Mouse (Mus musculus) hindbrain, embryonic 15.5 days (tissue): Measurements from ENCODE around the gene Uvssa. TPM values are rescaled to one million over a fixed set of nuclear protein-coding genes. Genes with fewer than 3 reads are reported as not detected.

ENCODE experiments used
- ATAC-seq: fragments of 200-750 bp; cut with Nextera tagmentation; 2 replicates; pipeline ENCODE4 v1.8.0; 2017; ENCODE audit warnings: low read depth, moderate number of reproducible peaks, moderate TSS enrichment; ENCODE audit not compliant: low FRiP score
- H3K27ac ChIP-seq: fragments of 300-500 bp; sonication (generic); replicated peaks from 2 replicates; pipeline ENCODE4 v1.5.1; 2015; ENCODE audit warnings: mild to moderate bottlenecking, inconsistent platforms
- H3K27me3 ChIP-seq: fragments of 300-500 bp; sonication (generic); 2 replicates; pipeline ENCODE4 v1.6.1; 2015; ENCODE audit warnings: control low read depth, inconsistent platforms
- H3K36me3 ChIP-seq: fragments of 300-500 bp; sonication (generic); 2 replicates; pipeline ENCODE4 v1.6.1; 2015; ENCODE audit warnings: control low read depth, inconsistent platforms
- H3K4me1 ChIP-seq: fragments of 300-500 bp; sonication (generic); replicated peaks from 2 replicates; pipeline ENCODE4 v1.6.1; 2015; ENCODE audit warnings: control low read depth, inconsistent platforms
- H3K4me2 ChIP-seq: fragments of 300-500 bp; sonication (generic); 2 replicates; pipeline ENCODE4 v1.6.1; 2015; ENCODE audit warnings: moderate library complexity, mild to moderate bottlenecking, inconsistent platforms
- H3K4me3 ChIP-seq: fragments of 300-500 bp; sonication (generic); 2 replicates; pipeline ENCODE4 v1.5.1; 2015; ENCODE audit warnings: mild to moderate bottlenecking, inconsistent platforms
- H3K9ac ChIP-seq: fragments of 300-500 bp; sonication (generic); 2 replicates; pipeline ENCODE4 v1.6.1; 2015; ENCODE audit warnings: inconsistent platforms
- H3K9me3 ChIP-seq: fragments of 300-500 bp; sonication (generic); 2 replicates; pipeline ENCODE4 v1.6.1; 2016; ENCODE audit warnings: control low read depth, inconsistent platforms
- WGBS: fragments of 180-500 bp; shearing (Covaris S2); methylation state at CpG from one replicate; pipeline ENCODE4 v1.1.7; 2015; 5-methylcytosine and 5-hydroxymethylcytosine counted together
- polyA plus RNA-seq: library from polyadenylated mRNA; unstranded; fragments of >200 nt; fragmentation: Nextera tagmentation; extraction: Ambion mirVana; gene quantifications from 2 replicates; pipeline ENCODE4 v1.2.1, GENCODE M21; 2015

Gene Uvssa
- polyA plus RNA-seq, 1 experiment from 2014 or later: 7.0 TPM

DNA sequence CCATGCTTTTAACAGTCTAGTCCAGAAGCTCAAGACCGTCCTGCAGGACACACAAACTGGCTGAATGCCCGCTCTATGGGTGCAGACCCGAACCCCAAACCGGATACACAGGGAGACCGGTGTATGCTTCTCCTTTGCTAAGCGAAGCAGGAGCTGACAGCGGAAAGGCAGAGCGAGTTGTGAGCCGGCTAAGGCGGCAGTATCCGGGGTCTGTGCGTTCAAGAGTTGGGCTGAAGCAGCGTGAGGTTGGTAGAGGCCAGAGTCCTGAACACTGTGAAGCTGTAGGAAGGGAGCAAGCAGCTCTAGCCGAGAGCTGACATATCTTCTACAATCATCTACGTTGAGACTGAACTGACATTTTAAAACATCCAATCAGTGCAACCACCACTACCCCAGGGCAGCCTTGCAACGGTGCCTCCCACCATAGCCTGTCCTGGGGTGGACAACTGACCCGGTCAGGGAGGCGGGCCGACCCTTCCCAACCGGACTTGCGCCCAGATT, 498 bp upstream of the Uvssa start:
- peak overlapping the region; percentile 77 for H3K4me3 ChIP-seq
- peaks cover 11% of the 10 kb centered on the region for H3K36me3 ChIP-seq
- peak overlapping the region; percentile 96 for H3K27ac ChIP-seq
- peaks cover 13% of the 10 kb centered on the region for H3K4me1 ChIP-seq
- H3K27me3 ChIP-seq: no peaks in the 10 kb centered on the region
- H3K9ac ChIP-seq: peak overlapping the region; percentile 65
- under 1% methylated on average over 21 of the region's 21 CpGs for WGBS
- ATAC-seq: peak; percentile 47; the same call in 1 of the 2 replicates
- peak overlapping the region; percentile 93 for H3K4me2 ChIP-seq
- H3K9me3 ChIP-seq: no peaks in the 10 kb centered on the region

DNA sequence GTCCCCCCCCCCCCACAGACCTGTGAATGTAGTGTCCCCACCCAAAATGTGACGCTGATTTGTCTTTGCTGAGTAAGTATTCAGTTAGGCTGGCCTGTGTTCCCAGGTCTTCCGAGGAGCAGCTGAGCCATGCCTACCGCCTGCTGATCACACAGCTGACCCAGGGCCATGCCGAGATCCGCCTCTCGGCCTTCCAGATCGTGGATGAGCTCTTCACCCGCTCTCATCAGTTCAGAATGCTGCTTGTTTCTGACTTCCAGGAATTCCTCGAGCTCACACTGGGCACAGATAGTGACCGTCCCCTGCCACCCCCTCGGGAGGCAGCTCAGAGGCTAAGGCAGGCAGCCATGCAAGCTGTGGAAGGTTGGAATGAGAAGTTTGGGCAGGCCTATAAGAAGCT, 9.2 kb downstream of the Uvssa start:
- Histone ChIP-seq H3K4me2 (no peak overlapping the region), H3K27ac (no peak overlapping the region), H3K4me3 (no peak overlapping the region), H3K27me3 (no peaks in the 10 kb centered on the region), H3K9me3 (no peaks in the 10 kb centered on the region), H3K36me3 (peaks cover 11% of the 10 kb centered on the region; the same call in 1 of the 2 replicates), H3K9ac (no peak overlapping the region), H3K4me1 (no peaks in the 10 kb centered on the region)
- WGBS: 86% methylated on average over 11 of the region's 11 CpGs
- ATAC-seq: no peak

GRCm38 (mm10) chr5:33393803-33394202, 15.5 kb downstream of the Uvssa start:
- peaks cover 16% of the 10 kb centered on the region for H3K4me1 ChIP-seq
- peak; percentile 85 for ATAC-seq
- no peaks in the 10 kb centered on the region for H3K9me3 ChIP-seq
- no peak overlapping the region for H3K4me3 ChIP-seq
- H3K27ac ChIP-seq: no peak overlapping the region
- peaks cover 8% of the 10 kb centered on the region; the same call in 1 of the 2 replicates for H3K36me3 ChIP-seq
- no peak overlapping the region for H3K9ac ChIP-seq
- no peak overlapping the region for H3K4me2 ChIP-seq
- WGBS: 18% methylated on average over 7 of the region's 7 CpGs
- H3K27me3 ChIP-seq: no peaks in the 10 kb centered on the region

- no peak overlapping the region for H3K4me2 ChIP-seq
- no peaks in the 10 kb centered on the region for H3K36me3 ChIP-seq
- no peak overlapping the region for H3K4me3 ChIP-seq
- ATAC-seq: no peak
- H3K27me3 ChIP-seq: no peaks in the 10 kb centered on the region
- H3K4me1 ChIP-seq: peaks cover 16% of the 10 kb centered on the region
- no peak overlapping the region for H3K27ac ChIP-seq
- 71% methylated on average over 11 of the region's 11 CpGs for WGBS
- no peaks in the 10 kb centered on the region for H3K9me3 ChIP-seq
- H3K9ac ChIP-seq: no peak overlapping the region
Observed at GRCm38 (mm10) chr5:33395693-33396092, 17.3 kb downstream of the Uvssa start.

DNA sequence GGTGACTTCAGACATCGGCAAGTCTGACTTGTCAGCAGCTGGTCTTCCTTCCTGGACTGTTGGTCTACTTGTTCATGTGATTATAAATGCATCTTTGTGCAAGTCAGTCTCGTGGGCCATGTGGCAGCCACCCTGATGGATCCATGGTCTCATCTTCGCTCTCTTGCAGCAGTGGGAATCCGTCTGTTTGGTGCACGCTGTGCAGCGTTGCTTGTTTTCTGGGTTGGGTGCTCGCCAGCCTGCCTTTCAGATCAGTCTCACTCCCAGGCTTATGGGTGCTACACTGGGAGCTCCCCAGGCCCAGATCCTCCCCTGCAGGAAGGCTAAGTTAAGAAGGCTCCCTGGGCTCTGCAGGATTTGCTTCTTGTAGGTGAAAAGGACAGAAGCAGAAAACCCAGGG, 18.5 kb downstream of the Uvssa start:
- Histone ChIP-seq H3K27me3 (no peaks in the 10 kb centered on the region), H3K4me2 (no peak overlapping the region), H3K4me1 (peaks cover 19% of the 10 kb centered on the region), H3K9me3 (no peaks in the 10 kb centered on the region), H3K36me3 (no peaks in the 10 kb centered on the region), H3K27ac (no peak overlapping the region), H3K4me3 (no peak overlapping the region), H3K9ac (no peak overlapping the region)
- WGBS: 68% methylated on average over 7 of the region's 7 CpGs
- ATAC-seq: no peak

- 0 out of 2 replicates have a peak, but pooled peaks have one; percentile 51 for ATAC-seq
- H3K27ac ChIP-seq: no peak overlapping the region
- H3K36me3 ChIP-seq: no peaks in the 10 kb centered on the region
- H3K4me2 ChIP-seq: no peak overlapping the region
- H3K9me3 ChIP-seq: no peaks in the 10 kb centered on the region
- H3K27me3 ChIP-seq: no peaks in the 10 kb centered on the region
- WGBS: 35% methylated on average over 12 of the region's 12 CpGs
- peaks cover 10% of the 10 kb centered on the region for H3K4me1 ChIP-seq
- H3K9ac ChIP-seq: no peak overlapping the region
- no peak overlapping the region for H3K4me3 ChIP-seq
Observed at GRCm38 (mm10) chr5:33400819-33401218, 22.5 kb downstream of the Uvssa start.

DNA sequence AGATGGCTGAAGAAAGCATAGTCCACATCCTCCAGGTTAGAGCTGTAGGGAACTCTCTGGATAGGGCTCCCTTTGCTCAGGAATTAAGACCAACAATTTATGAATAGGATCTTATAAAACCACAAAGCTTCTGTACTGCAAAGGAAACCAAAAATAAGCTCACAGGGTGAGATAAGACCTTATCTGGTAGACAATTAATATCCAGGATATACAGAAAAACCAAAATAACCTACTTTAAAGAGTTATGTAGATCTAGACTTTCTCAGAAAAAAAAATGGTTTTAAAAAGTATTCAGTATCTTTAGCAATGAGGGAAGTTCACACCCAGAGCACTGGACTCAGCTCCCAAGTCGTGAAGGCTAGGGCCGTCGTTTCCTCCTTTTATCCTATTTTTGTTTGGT, 42.0 kb downstream of the Uvssa start:
- H3K36me3 ChIP-seq: no peaks in the 10 kb centered on the region
- peaks cover 6% of the 10 kb centered on the region; the same call in 1 of the 2 replicates for H3K27me3 ChIP-seq
- 76% methylated on average over 3 of the region's 3 CpGs for WGBS
- no peak for ATAC-seq
- H3K4me3 ChIP-seq: no peak overlapping the region
- H3K27ac ChIP-seq: no peak overlapping the region
- H3K4me2 ChIP-seq: no peak overlapping the region
- no peaks in the 10 kb centered on the region for H3K9me3 ChIP-seq
- no peak overlapping the region for H3K9ac ChIP-seq
- no peaks in the 10 kb centered on the region for H3K4me1 ChIP-seq

- Histone ChIP-seq H3K27me3 (peaks cover 61% of the 10 kb centered on the region), H3K9me3 (no peaks in the 10 kb centered on the region), H3K4me3 (no peak overlapping the region), H3K4me1 (peaks cover 15% of the 10 kb centered on the region), H3K36me3 (no peaks in the 10 kb centered on the region), H3K27ac (no peak overlapping the region), H3K4me2 (no peak overlapping the region), H3K9ac (no peak overlapping the region)
- no peak for ATAC-seq
Observed at GRCm38 (mm10) chr5:33427461-33427860, 49.1 kb downstream of the Uvssa start.

DNA sequence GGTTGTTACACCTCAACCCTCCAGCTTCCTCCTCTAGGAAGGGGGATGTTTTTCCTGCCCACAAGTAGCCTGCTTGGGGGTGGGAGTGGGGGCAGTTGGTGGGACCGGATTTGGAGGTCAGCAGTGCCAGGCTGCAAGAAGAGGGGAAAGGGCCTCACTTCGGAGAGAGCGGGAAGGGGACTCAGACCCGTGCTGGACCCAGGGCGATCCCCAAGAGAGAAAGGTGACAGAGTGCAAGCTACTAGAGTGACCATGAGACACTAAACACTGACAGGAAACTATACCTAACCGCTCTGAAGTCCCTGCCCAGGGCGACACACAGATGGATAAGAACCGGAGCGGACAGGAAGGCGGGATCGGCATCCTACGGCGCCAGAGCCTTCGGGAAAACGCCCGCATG, 51.8 kb downstream of the Uvssa start:
- WGBS: 4% methylated on average over 16 of the region's 16 CpGs
- H3K4me3 ChIP-seq: no peak overlapping the region
- H3K36me3 ChIP-seq: no peaks in the 10 kb centered on the region
- peaks cover 83% of the 10 kb centered on the region for H3K27me3 ChIP-seq
- no peak for ATAC-seq
- H3K9ac ChIP-seq: no peak overlapping the region
- H3K4me1 ChIP-seq: peaks cover 39% of the 10 kb centered on the region
- H3K4me2 ChIP-seq: peak overlapping the region; percentile 28; the same call in 1 of the 2 replicates
- no peaks in the 10 kb centered on the region for H3K9me3 ChIP-seq
- H3K27ac ChIP-seq: no peak overlapping the region

DNA sequence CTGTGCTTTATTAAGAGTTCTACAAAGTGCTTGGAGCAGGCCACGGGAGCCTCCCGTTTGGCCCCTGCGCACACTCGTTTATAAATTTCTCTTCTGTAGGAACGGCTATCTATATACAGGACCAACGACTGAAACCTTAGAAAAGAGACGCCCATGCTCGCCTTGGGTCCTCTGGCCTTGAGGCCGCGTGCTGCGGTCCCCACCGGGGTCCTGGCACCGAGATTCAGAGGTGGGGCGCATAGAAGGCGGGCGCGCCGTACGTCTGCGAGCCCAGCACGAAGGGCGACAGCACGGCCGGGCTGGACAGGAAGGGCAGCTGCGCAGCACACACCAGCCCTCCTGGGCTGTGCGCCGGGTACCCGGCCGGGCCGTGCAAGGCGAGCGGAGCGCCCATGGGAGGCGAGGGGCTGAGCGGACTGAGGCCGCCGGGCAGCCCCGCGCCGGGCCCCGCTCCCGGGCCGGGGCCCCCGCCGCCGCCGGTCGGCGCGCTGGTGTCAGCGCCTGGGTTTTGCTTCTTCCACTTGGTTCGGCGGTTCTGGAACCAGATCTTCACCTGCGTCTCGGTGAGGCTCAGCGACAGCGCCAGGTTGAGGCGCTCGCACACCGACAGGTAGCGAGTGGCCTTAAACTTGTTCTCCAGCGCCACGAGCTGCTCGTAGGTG, 52.3 kb downstream of the Uvssa start:
- Histone ChIP-seq H3K27ac (no peak overlapping the region), H3K9ac (no peak overlapping the region), H3K4me3 (peak overlapping the region; percentile 12), H3K4me2 (peak overlapping the region; percentile 28), H3K9me3 (no peaks in the 10 kb centered on the region), H3K4me1 (peaks cover 39% of the 10 kb centered on the region), H3K27me3 (peaks cover 87% of the 10 kb centered on the region), H3K36me3 (no peaks in the 10 kb centered on the region)
- WGBS: 2% methylated on average over 58 of the region's 64 CpGs
- no peak for ATAC-seq

DNA sequence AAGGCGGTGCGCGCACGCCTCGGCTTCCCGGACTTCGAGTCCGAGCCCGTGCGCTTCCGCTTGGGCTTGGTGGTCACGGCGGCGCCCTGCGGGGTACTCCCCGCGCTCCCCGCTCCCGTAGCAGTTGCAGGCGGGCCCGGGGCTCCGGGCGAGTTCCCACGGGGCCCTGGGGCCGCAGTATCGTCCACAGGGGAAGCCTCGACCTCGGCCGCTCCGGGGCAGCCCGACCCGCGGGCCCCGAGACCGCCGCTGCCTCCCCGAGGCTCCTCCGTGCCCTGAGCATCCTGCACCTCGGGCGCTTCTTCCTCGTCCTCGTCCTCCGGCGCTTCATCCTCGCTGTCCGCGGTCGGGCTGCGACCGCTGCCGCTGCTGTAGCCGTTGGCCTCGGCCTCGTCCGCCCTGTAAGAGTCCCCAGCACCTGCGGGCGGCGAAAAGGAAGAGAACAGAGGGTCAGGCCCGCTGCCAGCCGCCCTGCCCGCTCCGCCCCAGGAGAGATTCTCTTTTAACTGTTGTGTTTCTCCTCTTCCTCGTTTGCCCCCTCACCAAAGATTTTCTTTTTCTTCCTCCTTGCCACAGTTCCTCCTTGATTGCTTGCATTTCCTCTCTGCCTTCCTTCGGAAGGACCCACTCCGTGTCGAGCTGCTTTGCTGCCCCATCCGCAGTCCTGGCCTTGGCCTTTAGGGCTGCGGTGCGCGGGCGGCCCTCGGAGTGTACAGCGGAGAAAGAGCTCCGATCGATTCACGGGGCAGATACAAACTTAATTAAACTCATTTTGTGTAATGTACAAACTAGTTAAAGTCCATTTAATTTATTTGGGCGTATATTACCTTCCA, 53.0 kb downstream of the Uvssa start:
- peaks cover 90% of the 10 kb centered on the region for H3K27me3 ChIP-seq
- H3K9me3 ChIP-seq: no peaks in the 10 kb centered on the region
- no peak overlapping the region for H3K9ac ChIP-seq
- peak overlapping the region; percentile 12 for H3K4me3 ChIP-seq
- WGBS: under 1% methylated on average over 77 of the region's 77 CpGs
- peak overlapping the region; percentile 28 for H3K4me2 ChIP-seq
- H3K4me1 ChIP-seq: peaks cover 39% of the 10 kb centered on the region
- no peak overlapping the region for H3K27ac ChIP-seq
- H3K36me3 ChIP-seq: no peaks in the 10 kb centered on the region
- no peak for ATAC-seq
